Mouse (Mus musculus) bone marrow, adult 2 months (tissue): ENCODE measurements around the gene Insc.

Experiments used
- CTCF ChIP-seq: fragments of 200-500 bp; IDR thresholded peaks from 2 replicates; pipeline ENCODE4 v1.5.1; 2011; ENCODE audit warnings: low read length, control low read depth; ENCODE audit not compliant: control insufficient read depth, insufficient read depth
- POLR2A ChIP-seq: fragments of 200-500 bp; IDR thresholded peaks from 2 replicates; pipeline ENCODE4 v1.6.1; 2011; ENCODE audit warnings: low read depth, mild to moderate bottlenecking, control low read depth, low read length, borderline replicate concordance; ENCODE audit not compliant: control insufficient read depth

DNA sequence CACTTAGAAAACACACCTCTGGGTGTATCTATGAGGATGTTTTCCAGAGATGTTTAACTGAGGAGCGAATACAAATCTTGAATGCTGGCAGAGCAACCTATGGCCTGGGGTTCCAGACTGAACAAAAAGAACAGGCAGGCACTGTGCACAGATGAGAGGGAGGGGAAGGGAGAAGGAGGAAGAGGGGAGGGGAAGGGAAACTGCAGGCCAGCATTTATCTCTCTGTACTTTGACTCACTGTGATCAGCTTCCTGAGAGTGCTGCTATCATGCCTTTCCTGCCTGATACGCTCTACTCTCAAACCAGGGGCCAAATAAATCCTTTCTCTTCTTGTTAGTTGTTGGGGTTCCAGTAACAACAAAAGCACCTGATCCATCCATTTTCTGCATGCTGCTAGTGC, 110.7 kb downstream of the Insc start:
- TF ChIP-seq CTCF (no peak), POLR2A (no peak)
